Comparison of ENCODE assay signal across 8 mouse cellular contexts in the genomic region with DNA sequence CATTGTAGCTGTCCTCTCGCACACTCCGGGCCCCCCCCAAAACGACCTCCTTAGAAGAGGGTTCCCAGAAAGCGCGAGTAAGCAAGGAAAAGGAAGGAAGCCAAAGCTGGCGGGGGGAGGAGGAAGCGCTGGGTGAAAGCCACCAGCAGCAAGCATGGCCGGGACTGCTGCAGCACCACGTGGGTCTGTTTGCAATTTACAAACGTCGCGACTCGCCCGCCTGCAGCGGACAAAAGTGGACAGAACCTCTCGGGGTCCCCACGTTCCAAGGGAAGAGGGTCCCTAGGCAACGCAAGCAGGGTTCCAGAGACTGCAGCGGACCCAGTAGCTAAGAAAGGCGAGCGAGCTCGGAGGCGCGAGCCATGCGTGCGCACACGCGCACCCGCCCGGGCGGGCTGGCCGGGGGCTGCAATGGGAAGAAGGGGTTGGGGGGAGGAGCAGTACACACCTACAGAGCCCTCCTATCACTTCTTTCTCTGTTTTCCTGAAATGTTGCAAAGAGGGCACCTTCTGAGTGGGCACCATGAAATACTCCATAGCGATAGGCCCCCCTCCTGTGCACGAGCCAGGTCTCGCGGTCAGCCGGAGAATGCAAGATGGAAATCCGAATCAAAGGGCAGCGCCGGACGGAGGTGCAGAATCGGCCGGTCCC. TPM values are rescaled to one million over a fixed set of nuclear protein-coding genes. Genes with fewer than 3 reads are reported as not detected.
A peak's percentile ranks its signal among the peaks of the same experiment; 100 is the strongest.
DNase-seq lines count a peak whose midpoint lies in the region; ATAC-seq and TF ChIP-seq lines count a peak whose summit lies in the region.

No protein-coding gene starts in this region.

- WGBS in forebrain, embryonic 10.5 days, result under 1% methylated on average over 43 of the region's 43 CpGs
- WGBS in heart, embryonic 13.5 days, result under 1% methylated on average over 43 of the region's 43 CpGs
- under 1% methylated on average over 42 of the region's 43 CpGs for WGBS in liver, postnatal 0 days (ENCODE audit: insufficient replicate concordance)
- WGBS in neural tube, embryonic 15.5 days, result 0% methylated on average over 43 of the region's 43 CpGs

- peak; percentile 76 for DNase-seq in forebrain, embryonic 10.5 days (ENCODE audit: extremely low spot score, low spot score)
- DNase-seq in kidney, postnatal 36 days, result peak; percentile 71 to 81
- no peak for DNase-seq in liver, postnatal 0 days
- peak; percentile 49 to 67 for DNase-seq in thymus, adult 18-20 months

- no peaks in the 10 kb centered on the region for H3K27me3 ChIP-seq in forebrain, embryonic 10.5 days (ENCODE audit: poor library complexity, severe bottlenecking)
- H3K27me3 ChIP-seq in heart, embryonic 13.5 days (replicated peaks), result no peaks in the 10 kb centered on the region
- no peaks in the 10 kb centered on the region for H3K27me3 ChIP-seq in liver, postnatal 0 days (ENCODE audit: insufficient read depth, low read length)
- no peaks in the 10 kb centered on the region for H3K27me3 ChIP-seq in neural tube, embryonic 15.5 days (replicated peaks)

- peaks cover 13% of the 10 kb centered on the region for H3K4me1 ChIP-seq in bone marrow macrophage, adult 2 months (ENCODE audit: control insufficient read depth, insufficient read depth, low read length)
- peaks cover 24% of the 10 kb centered on the region for H3K4me1 ChIP-seq in forebrain, embryonic 10.5 days
- H3K4me1 ChIP-seq in heart, embryonic 13.5 days, result peaks cover 37% of the 10 kb centered on the region
- peaks cover 34% of the 10 kb centered on the region for H3K4me1 ChIP-seq in liver, postnatal 0 days (ENCODE audit: insufficient read depth)
- peaks cover 24% of the 10 kb centered on the region for H3K4me1 ChIP-seq in neural tube, embryonic 15.5 days

- TF ChIP-seq POLR2A in bone marrow macrophage, adult 2 months (IDR thresholded peaks at IDR 0.05; ENCODE audit: borderline replicate concordance, low read depth, low read length), result no peak; the same call in 1 of the 2 replicates

- peaks cover 23% of the 10 kb centered on the region for H3K36me3 ChIP-seq in forebrain, embryonic 10.5 days (replicated peaks)
- peaks cover 8% of the 10 kb centered on the region; the same call in 1 of the 2 replicates for H3K36me3 ChIP-seq in heart, embryonic 13.5 days
- no peaks in the 10 kb centered on the region for H3K36me3 ChIP-seq in liver, postnatal 0 days (replicated peaks; ENCODE audit: insufficient read depth, low read length)
- no peaks in the 10 kb centered on the region for H3K36me3 ChIP-seq in neural tube, embryonic 15.5 days

- peak overlapping the region; percentile 91 for H3K9ac ChIP-seq in heart, embryonic 13.5 days
- peak overlapping the region; percentile 79 for H3K9ac ChIP-seq in liver, postnatal 0 days (replicated peaks)
- H3K9ac ChIP-seq in neural tube, embryonic 15.5 days (replicated peaks), result peak overlapping the region; percentile 72

- H3K4me3 ChIP-seq in bone marrow macrophage, adult 2 months (ENCODE audit: insufficient read depth, low read length), result peak overlapping the region; percentile 85
- peak overlapping the region; percentile 90 for H3K4me3 ChIP-seq in forebrain, embryonic 10.5 days
- peak overlapping the region; percentile 85 for H3K4me3 ChIP-seq in heart, embryonic 13.5 days
- peak overlapping the region; percentile 83 for H3K4me3 ChIP-seq in liver, postnatal 0 days (ENCODE audit: low read depth, low read length)
- H3K4me3 ChIP-seq in neural tube, embryonic 15.5 days (replicated peaks), result peak overlapping the region; percentile 73

- H3K9me3 ChIP-seq in forebrain, embryonic 10.5 days, result no peaks in the 10 kb centered on the region; the same call in 1 of the 2 replicates
- H3K9me3 ChIP-seq in heart, embryonic 13.5 days, result no peaks in the 10 kb centered on the region
- H3K9me3 ChIP-seq in liver, postnatal 0 days (ENCODE audit: low read length), result no peaks in the 10 kb centered on the region
- H3K9me3 ChIP-seq in neural tube, embryonic 15.5 days (replicated peaks), result no peaks in the 10 kb centered on the region

- H3K27ac ChIP-seq in bone marrow macrophage, adult 2 months (ENCODE audit: insufficient read depth, low read depth, low read length), result peak overlapping the region; percentile 85
- peak overlapping the region; percentile 98 for H3K27ac ChIP-seq in forebrain, embryonic 10.5 days
- H3K27ac ChIP-seq in heart, embryonic 13.5 days (replicated peaks), result peak overlapping the region; percentile 92
- peak overlapping the region; percentile 94 for H3K27ac ChIP-seq in liver, postnatal 0 days (ENCODE audit: low read depth)
- peak overlapping the region; percentile 96 for H3K27ac ChIP-seq in neural tube, embryonic 15.5 days (replicated peaks)

- peak overlapping the region; percentile 84 for H3K4me2 ChIP-seq in heart, embryonic 13.5 days
- peak overlapping the region; percentile 100 for H3K4me2 ChIP-seq in liver, postnatal 0 days (ENCODE audit: low read depth, low read length)
- H3K4me2 ChIP-seq in neural tube, embryonic 15.5 days, result peak overlapping the region; percentile 95

- no peak for TF ChIP-seq CTCF in bone marrow macrophage, adult 2 months (IDR thresholded peaks at IDR 0.05; ENCODE audit: low read depth, low read length)
- TF ChIP-seq CTCF in liver, postnatal 0 days (IDR thresholded peaks at IDR 0.05; ENCODE audit: low read depth), result no peak

- TF ChIP-seq EP300 in liver, postnatal 0 days (IDR thresholded peaks at IDR 0.05; ENCODE audit: low read depth), result no peak

- peak; percentile 11 for ATAC-seq in CD4-positive, CD25-positive, alpha-beta regulatory T cell, adult 4 months
- ATAC-seq in heart, embryonic 13.5 days (ENCODE audit: extremely low read depth, insufficient number of reproducible peaks, low FRiP score, low TSS enrichment), result 0 out of 2 replicates have a peak, but pooled peaks have one; percentile 1
- peak; percentile 31 for ATAC-seq in liver, postnatal 0 days
- ATAC-seq in neural tube, embryonic 15.5 days (ENCODE audit: low FRiP score), result peak; percentile 53

RNA-seq across cellular contexts. Expression of gene Tfap4, which starts 0.5 kb away (rescaled TPM):
- polyA plus RNA-seq in CD4-positive, CD25-positive, alpha-beta regulatory T cell, adult 4 months (2017; shearing (Covaris generic)), result 1 to 10 TPM; 6.5 to 7.3 TPM
- 7.1 and 8.0 TPM in 2 replicates for polyA plus RNA-seq in bone marrow macrophage, adult 2 months (2012; ENCODE audit: insufficient read depth, insufficient read length, missing spikeins)
- 32.0 and 37.5 TPM in 2 replicates for polyA plus RNA-seq in forebrain, embryonic 10.5 days (2016; fragmentation: Nextera tagmentation; extraction: Ambion mirVana)
- 6.3 and 7.7 TPM in 2 replicates for polyA plus RNA-seq in heart, embryonic 13.5 days (2015; fragmentation: Nextera tagmentation; extraction: Ambion mirVana)
- 3.9 and 5.6 TPM in 2 replicates for polyA plus RNA-seq in liver, postnatal 0 days (2015; fragmentation: Nextera tagmentation; extraction: Ambion mirVana)
- 8.6 and 12.3 TPM in 2 replicates for polyA plus RNA-seq in neural tube, embryonic 15.5 days (2015; fragmentation: Nextera tagmentation; extraction: Ambion mirVana)

RNA-seq across cellular contexts. Expression of gene Srl, which starts 17.5 kb away (rescaled TPM):
- polyA plus RNA-seq in CD4-positive, CD25-positive, alpha-beta regulatory T cell, adult 4 months (2017; shearing (Covaris generic)), result under 1 TPM; 0.42 to 0.97 TPM
- polyA plus RNA-seq in bone marrow macrophage, adult 2 months (2012; ENCODE audit: insufficient read depth, insufficient read length, missing spikeins), result 1.6 and 3.8 TPM in 2 replicates
- 23.8 and 29.4 TPM in 2 replicates for polyA plus RNA-seq in forebrain, embryonic 10.5 days (2016; fragmentation: Nextera tagmentation; extraction: Ambion mirVana)
- polyA plus RNA-seq in heart, embryonic 13.5 days (2015; fragmentation: Nextera tagmentation; extraction: Ambion mirVana), result 177 and 181 TPM in 2 replicates
- polyA plus RNA-seq in liver, postnatal 0 days (2015; fragmentation: Nextera tagmentation; extraction: Ambion mirVana), result 1.00 and 3.0 TPM in 2 replicates
- 22.4 and 26.3 TPM in 2 replicates for polyA plus RNA-seq in neural tube, embryonic 15.5 days (2015; fragmentation: Nextera tagmentation; extraction: Ambion mirVana)

RNA-seq across cellular contexts. Expression of gene Glis2, which starts 35.4 kb away (rescaled TPM):
- under 1 TPM in 1 of 2 experiments, not detected in 1; 0.73 TPM for polyA plus RNA-seq in CD4-positive, CD25-positive, alpha-beta regulatory T cell, adult 4 months (2017; shearing (Covaris generic))
- 0.65 and 1.3 TPM in 2 replicates for polyA plus RNA-seq in bone marrow macrophage, adult 2 months (2012; ENCODE audit: insufficient read depth, insufficient read length, missing spikeins)
- 22.5 and 23.2 TPM in 2 replicates for polyA plus RNA-seq in forebrain, embryonic 10.5 days (2016; fragmentation: Nextera tagmentation; extraction: Ambion mirVana)
- 19.9 and 23.5 TPM in 2 replicates for polyA plus RNA-seq in heart, embryonic 13.5 days (2015; fragmentation: Nextera tagmentation; extraction: Ambion mirVana)
- polyA plus RNA-seq in liver, postnatal 0 days (2015; fragmentation: Nextera tagmentation; extraction: Ambion mirVana), result 1.7 and 1.9 TPM in 2 replicates
- 17.2 and 18.7 TPM in 2 replicates for polyA plus RNA-seq in neural tube, embryonic 15.5 days (2015; fragmentation: Nextera tagmentation; extraction: Ambion mirVana)

Comparison
In these comparisons a context has a peak if more than half of its experiments do, and no peak if none do; other contexts are left out.
1. ATAC-seq: peak in every context shown above with its lines; median percentile 53 in neural tube, embryonic 15.5 days; 31 in liver, postnatal 0 days; 11 in CD4-positive, CD25-positive, alpha-beta regulatory T cell, adult 4 months; 1 in heart, embryonic 13.5 days.